Mouse (Mus musculus): ENCODE measurements at regions not wholly inside any gene's neighbourhood (a gene's known extent, or its start where the extent isn't known, plus 50 kb on each side); places are given as distances from the start of the nearest gene placed in this dataset.

GRCm38 (mm10) chr9:14199983-14200700 lies 74.7 kb upstream of the Sesn3 start:
- TF ChIP-seq CTCF (IDR thresholded peaks at IDR 0.05; ENCODE audit: extremely low read depth, insufficient read depth, low read length) (no peak), POLR2A (IDR thresholded peaks at IDR 0.05; ENCODE audit: extremely low read depth, insufficient read depth, low read length) (no peak)
- H3K27ac ChIP-seq (ENCODE audit: insufficient read depth, low read length): no peak overlapping the region
- H3K4me1 ChIP-seq (ENCODE audit: control insufficient read depth, insufficient read depth, low read length): no peaks in the 10 kb centered on the region; the same call in none of the 2 replicates

GRCm38 (mm10) chr9:14200852-14201251 lies 74.0 kb upstream of the Sesn3 start:
- Histone ChIP-seq H3K4me1 (ENCODE audit: control insufficient read depth, insufficient read depth, low read length) (no peaks in the 10 kb centered on the region; the same call in none of the 2 replicates), H3K27ac (ENCODE audit: insufficient read depth, low read length) (no peak overlapping the region), H3K4me3 (ENCODE audit: insufficient read depth, low read length) (no peak overlapping the region)
- TF ChIP-seq CTCF (IDR thresholded peaks at IDR 0.05; ENCODE audit: extremely low read depth, insufficient read depth, low read length) (no peak), POLR2A (IDR thresholded peaks at IDR 0.05; ENCODE audit: extremely low read depth, insufficient read depth, low read length) (no peak)

More at GRCm38 (mm10) chr9:14199983-14200700, 74.7 kb upstream of the Sesn3 start:
- no peak overlapping the region for H3K4me3 ChIP-seq (ENCODE audit: insufficient read depth, low read length)

- Histone ChIP-seq H3K4me1 (ENCODE audit: control insufficient read depth, insufficient read depth, low read length) (no peaks in the 10 kb centered on the region; the same call in 1 of the 2 replicates), H3K4me3 (ENCODE audit: insufficient read depth, low read length) (no peak overlapping the region), H3K27ac (ENCODE audit: insufficient read depth, low read length) (no peak overlapping the region)
- TF ChIP-seq CTCF (IDR thresholded peaks at IDR 0.05; ENCODE audit: extremely low read depth, insufficient read depth, low read length) (no peak), POLR2A (IDR thresholded peaks at IDR 0.05; ENCODE audit: extremely low read depth, insufficient read depth, low read length) (no peak)
Measured at GRCm38 (mm10) chr9:14202551-14203306, 72.1 kb upstream of the Sesn3 start.

- Histone ChIP-seq H3K4me1 (ENCODE audit: control insufficient read depth, insufficient read depth, low read length) (no peaks in the 10 kb centered on the region; the same call in 1 of the 2 replicates), H3K4me3 (ENCODE audit: insufficient read depth, low read length) (no peak overlapping the region), H3K27ac (ENCODE audit: insufficient read depth, low read length) (no peak overlapping the region)
- no peak for TF ChIP-seq POLR2A (IDR thresholded peaks at IDR 0.05; ENCODE audit: extremely low read depth, insufficient read depth, low read length)
- no peak for TF ChIP-seq CTCF (IDR thresholded peaks at IDR 0.05; ENCODE audit: extremely low read depth, insufficient read depth, low read length)
Measured at GRCm38 (mm10) chr9:14203307-14203695, 71.6 kb upstream of the Sesn3 start.

GRCm38 (mm10) chr9:14203768-14204416 lies 71.0 kb upstream of the Sesn3 start:
- TF ChIP-seq POLR2A (IDR thresholded peaks at IDR 0.05; ENCODE audit: extremely low read depth, insufficient read depth, low read length): no peak
- TF ChIP-seq CTCF (IDR thresholded peaks at IDR 0.05; ENCODE audit: extremely low read depth, insufficient read depth, low read length): no peak

GRCm38 (mm10) chr9:14204817-14205216 lies 70.0 kb upstream of the Sesn3 start:
- no peaks in the 10 kb centered on the region; the same call in 1 of the 2 replicates for H3K4me1 ChIP-seq (ENCODE audit: control insufficient read depth, insufficient read depth, low read length)
- H3K4me3 ChIP-seq (ENCODE audit: insufficient read depth, low read length): no peak overlapping the region
- H3K27ac ChIP-seq (ENCODE audit: insufficient read depth, low read length): no peak overlapping the region
- TF ChIP-seq POLR2A (IDR thresholded peaks at IDR 0.05; ENCODE audit: extremely low read depth, insufficient read depth, low read length) (no peak), CTCF (IDR thresholded peaks at IDR 0.05; ENCODE audit: extremely low read depth, insufficient read depth, low read length) (no peak)

More at GRCm38 (mm10) chr9:14203768-14204416, 71.0 kb upstream of the Sesn3 start:
- Histone ChIP-seq H3K4me1 (ENCODE audit: control insufficient read depth, insufficient read depth, low read length) (no peaks in the 10 kb centered on the region; the same call in 1 of the 2 replicates), H3K4me3 (ENCODE audit: insufficient read depth, low read length) (no peak overlapping the region), H3K27ac (ENCODE audit: insufficient read depth, low read length) (no peak overlapping the region)

GRCm38 (mm10) chr9:14206838-14207560 lies 67.9 kb upstream of the Sesn3 start:
- H3K27ac ChIP-seq (ENCODE audit: insufficient read depth, low read length): no peak overlapping the region
- H3K4me3 ChIP-seq (ENCODE audit: insufficient read depth, low read length): no peak overlapping the region
- no peaks in the 10 kb centered on the region; the same call in 1 of the 2 replicates for H3K4me1 ChIP-seq (ENCODE audit: control insufficient read depth, insufficient read depth, low read length)
- no peak for TF ChIP-seq POLR2A (IDR thresholded peaks at IDR 0.05; ENCODE audit: extremely low read depth, insufficient read depth, low read length)
- TF ChIP-seq CTCF (IDR thresholded peaks at IDR 0.05; ENCODE audit: extremely low read depth, insufficient read depth, low read length): no peak

- Histone ChIP-seq H3K4me3 (ENCODE audit: insufficient read depth, low read length) (no peak overlapping the region), H3K4me1 (ENCODE audit: control insufficient read depth, insufficient read depth, low read length) (no peaks in the 10 kb centered on the region; the same call in 1 of the 2 replicates), H3K27ac (ENCODE audit: insufficient read depth, low read length) (no peak overlapping the region)
- TF ChIP-seq POLR2A (IDR thresholded peaks at IDR 0.05; ENCODE audit: extremely low read depth, insufficient read depth, low read length): no peak
- TF ChIP-seq CTCF (IDR thresholded peaks at IDR 0.05; ENCODE audit: extremely low read depth, insufficient read depth, low read length): no peak
Measured at GRCm38 (mm10) chr9:14207561-14207936, 67.3 kb upstream of the Sesn3 start.

- Histone ChIP-seq H3K4me1 (ENCODE audit: control insufficient read depth, insufficient read depth, low read length) (no peaks in the 10 kb centered on the region), H3K27ac (ENCODE audit: insufficient read depth, low read length) (no peak overlapping the region), H3K4me3 (ENCODE audit: insufficient read depth, low read length) (no peak overlapping the region)
- no peak for TF ChIP-seq CTCF (IDR thresholded peaks at IDR 0.05; ENCODE audit: extremely low read depth, insufficient read depth, low read length)
- TF ChIP-seq POLR2A (IDR thresholded peaks at IDR 0.05; ENCODE audit: extremely low read depth, insufficient read depth, low read length): no peak
Measured at GRCm38 (mm10) chr9:14213283-14213682, 61.6 kb upstream of the Sesn3 start.
